Comparison of ENCODE assay signal across 8 mouse cellular contexts in the genomic region with DNA sequence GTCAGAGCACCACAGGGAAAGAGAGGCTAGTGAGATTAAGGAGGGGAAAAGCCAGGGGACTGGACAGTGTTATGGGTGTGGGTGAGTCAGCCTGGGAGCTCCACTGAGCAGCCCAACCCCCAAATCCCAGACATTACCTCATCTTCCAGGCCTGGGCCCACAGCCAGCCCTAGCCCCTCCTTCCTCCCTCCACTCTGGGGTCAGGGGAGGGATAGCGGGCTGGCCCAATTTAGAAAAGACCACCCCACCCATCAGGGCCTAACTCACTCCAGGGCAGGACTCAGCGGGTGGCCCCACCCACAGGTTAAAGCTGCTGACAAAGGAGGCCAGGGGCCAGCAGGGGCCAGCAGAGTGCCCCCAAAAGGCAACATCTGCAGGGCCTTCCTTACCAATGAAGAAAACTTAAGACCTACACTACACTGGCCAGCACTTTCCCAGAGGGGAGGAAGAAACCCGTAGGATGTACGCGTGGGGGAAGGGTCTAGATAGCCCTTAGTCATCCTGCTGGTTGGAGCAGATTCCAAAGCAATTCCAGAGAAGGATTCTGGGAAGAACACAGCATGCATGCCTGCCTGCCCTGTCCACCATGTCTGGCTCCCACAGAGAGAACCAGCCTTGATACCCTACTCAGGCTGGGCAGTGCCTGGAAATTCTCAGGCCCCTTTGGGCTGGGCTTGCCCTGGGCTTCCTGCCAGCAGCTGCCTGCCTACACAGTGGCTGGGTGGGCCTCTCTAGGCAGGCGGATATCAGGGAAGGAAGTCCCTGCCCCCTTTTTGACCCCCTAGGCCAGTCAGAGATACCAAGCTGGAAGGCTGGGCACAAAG. TPM values are rescaled to one million over a fixed set of nuclear protein-coding genes. Genes with fewer than 3 reads are reported as not detected.
DNase-seq lines count a peak whose midpoint lies in the region; ATAC-seq and TF ChIP-seq lines count a peak whose summit lies in the region.

No protein-coding gene starts in this region.

- no peak for TF ChIP-seq EP300 in liver, embryonic 14.5 days (IDR thresholded peaks at IDR 0.05; ENCODE audit: low read depth)

- H3K4me1 ChIP-seq in ES-E14 (ENCODE audit: control insufficient read depth in 2 of 2, insufficient read depth in 2 of 2, low read length in 2 of 2, poor library complexity in 1 of 2): peaks cover 5 to 33% of the 10 kb centered on the region in 2 experiments
- peaks cover 25% of the 10 kb centered on the region for H3K4me1 ChIP-seq in hindbrain, embryonic 16.5 days (ENCODE audit: control insufficient read depth, insufficient read depth, low read depth, low read length)
- peaks cover 14 to 23% of the 10 kb centered on the region in 2 experiments for H3K4me1 ChIP-seq in liver, embryonic 14.5 days (replicated peaks; ENCODE audit: control insufficient read depth in 2 of 2, insufficient read depth in 2 of 2, low read length in 1 of 2)
- peaks cover 27% of the 10 kb centered on the region for H3K4me1 ChIP-seq in neural tube, embryonic 12.5 days

- no peak for TF ChIP-seq POLR2A in brain, embryonic 14.5 days (IDR thresholded peaks at IDR 0.05; ENCODE audit: borderline replicate concordance, extremely low read depth, insufficient read depth, insufficient read length, poor library complexity, severe bottlenecking)

- H3K9me3 ChIP-seq in ES-E14 (ENCODE audit: control insufficient read depth, insufficient read depth, low read depth, low read length): no peaks in the 10 kb centered on the region
- no peaks in the 10 kb centered on the region for H3K9me3 ChIP-seq in hindbrain, embryonic 16.5 days (ENCODE audit: control insufficient read depth, low read length)
- no peaks in the 10 kb centered on the region for H3K9me3 ChIP-seq in liver, embryonic 14.5 days (ENCODE audit: control insufficient read depth, low read length)
- H3K9me3 ChIP-seq in neural tube, embryonic 12.5 days: no peaks in the 10 kb centered on the region

- H3K36me3 ChIP-seq in ES-E14 (ENCODE audit: control insufficient read depth, insufficient read depth, low read length, poor library complexity, severe bottlenecking): peaks cover 34% of the 10 kb centered on the region
- peaks cover 26% of the 10 kb centered on the region for H3K36me3 ChIP-seq in hindbrain, embryonic 16.5 days (ENCODE audit: control insufficient read depth, insufficient read depth, low read length)
- no peaks in the 10 kb centered on the region; the same call in 1 of the 2 replicates for H3K36me3 ChIP-seq in liver, embryonic 14.5 days (replicated peaks; ENCODE audit: control insufficient read depth, insufficient read depth, low read depth)
- H3K36me3 ChIP-seq in neural tube, embryonic 12.5 days: peaks cover 34% of the 10 kb centered on the region

- H3K27ac ChIP-seq in ES-E14 (ENCODE audit: insufficient read depth, low read depth, low read length, poor library complexity, severe bottlenecking): peak overlapping the region; percentile 77
- H3K27ac ChIP-seq in hindbrain, embryonic 16.5 days (ENCODE audit: low read depth, low read length): peak overlapping the region; percentile 71
- peak overlapping the region; percentile 36 for H3K27ac ChIP-seq in liver, embryonic 14.5 days
- H3K27ac ChIP-seq in neural tube, embryonic 12.5 days: peak overlapping the region; percentile 20; the same call in 1 of the 2 replicates

- H3K4me3 ChIP-seq in ES-E14 (ENCODE audit: insufficient read depth in 1 of 2, low read depth in 1 of 2, low read length in 2 of 2, poor library complexity in 1 of 2, severe bottlenecking in 1 of 2): peak overlapping the region in 1 of 2 experiments; percentile 10; a peak in 1 of 4 replicates
- no peak overlapping the region for H3K4me3 ChIP-seq in hindbrain, embryonic 16.5 days (ENCODE audit: low read length)
- no peak overlapping the region for H3K4me3 ChIP-seq in liver, embryonic 14.5 days (ENCODE audit: insufficient read depth in 1 of 2, low read depth in 2 of 2, low read length in 2 of 2)
- H3K4me3 ChIP-seq in neural tube, embryonic 12.5 days: no peak overlapping the region

- H3K9ac ChIP-seq in ES-E14 (ENCODE audit: insufficient read depth, low read depth, low read length, poor library complexity, severe bottlenecking): peak overlapping the region; percentile 89
- peak overlapping the region; percentile 28; the same call in 1 of the 2 replicates for H3K9ac ChIP-seq in hindbrain, embryonic 16.5 days (ENCODE audit: low read depth, low read length)
- H3K9ac ChIP-seq in liver, embryonic 14.5 days (replicated peaks): peak overlapping the region; percentile 47
- peak overlapping the region; percentile 13; the same call in 1 of the 2 replicates for H3K9ac ChIP-seq in neural tube, embryonic 12.5 days

- ATAC-seq in hindbrain, embryonic 16.5 days: peak; percentile 51
- peak; percentile 50 for ATAC-seq in liver, embryonic 14.5 days (ENCODE audit: insufficient read depth)
- ATAC-seq in neural tube, embryonic 12.5 days (ENCODE audit: low FRiP score, low read depth): peak; percentile 14; the same call in 1 of the 2 replicates
- no peak for ATAC-seq in activated CD4-positive, CD25-positive, alpha-beta regulatory T cell, adult 4 months

- DNase-seq in ES-E14 (ENCODE audit: low read depth, low spot score): peak; percentile 54
- DNase-seq in brain, embryonic 14.5 days (ENCODE audit: low read depth): peak; percentile 89
- DNase-seq in gastrocnemius, postnatal 10 days: peak; percentile 83
- DNase-seq in liver, embryonic 14.5 days (ENCODE audit: low read depth in 3 of 3, low spot score in 3 of 3): no peak
- DNase-seq in frontal cortex, postnatal 36 days (ENCODE audit: low spot score in 2 of 2): no peak

- in situ Hi-C loops in ES-E14 (cut with MboI; ENCODE audit: low sequenced_read_pairs in 2 of 2, unreplicated experiment in 2 of 2): no loop called here

- 0 out of 2 replicates have a peak, but pooled peaks cover 3% of the 10 kb centered on the region for H3K27me3 ChIP-seq in hindbrain, embryonic 16.5 days (replicated peaks; ENCODE audit: control insufficient read depth, insufficient read depth, low read length)
- H3K27me3 ChIP-seq in liver, embryonic 14.5 days (ENCODE audit: control insufficient read depth, insufficient read depth, low read length): no peaks in the 10 kb centered on the region; the same call in 1 of the 2 replicates
- H3K27me3 ChIP-seq in neural tube, embryonic 12.5 days (replicated peaks): no peaks in the 10 kb centered on the region

- H3K4me2 ChIP-seq in hindbrain, embryonic 16.5 days (ENCODE audit: low read length): peak overlapping the region; percentile 30
- peak overlapping the region; percentile 93 for H3K4me2 ChIP-seq in liver, embryonic 14.5 days (ENCODE audit: low read depth)
- peak overlapping the region; percentile 84 for H3K4me2 ChIP-seq in neural tube, embryonic 12.5 days (replicated peaks)

- TF ChIP-seq CTCF in brain, embryonic 14.5 days (IDR thresholded peaks at IDR 0.05; ENCODE audit: borderline replicate concordance, extremely low read depth, insufficient read depth, insufficient read length): no peak
- TF ChIP-seq CTCF in liver, embryonic 14.5 days (IDR thresholded peaks at IDR 0.05; ENCODE audit: low read depth): peak; percentile 42

- WGBS in hindbrain, embryonic 16.5 days: 13% methylated on average over 6 of the region's 6 CpGs
- 5% methylated on average over 6 of the region's 6 CpGs for WGBS in liver, embryonic 14.5 days (ENCODE audit: insufficient replicate concordance)
- WGBS in neural tube, embryonic 12.5 days: 17% methylated on average over 6 of the region's 6 CpGs

RNA-seq across cellular contexts. Expression of gene Pdlim7, which starts 2.6 kb away (rescaled TPM):
- total RNA-seq in ES-E14 (2012; rRNA removed): 46.7 and 58.2 TPM in 2 replicates
- polyA plus RNA-seq in brain, embryonic 14.5 days (2012; rRNA removed): 118 and 126 TPM in 2 replicates
- 100 to 1,000 TPM; 458 to 513 TPM for total RNA-seq in gastrocnemius, postnatal 10 days (2021)
- polyA plus RNA-seq in hindbrain, embryonic 16.5 days (2015; fragmentation: Nextera tagmentation; extraction: Ambion mirVana): 161 and 177 TPM in 2 replicates
- polyA plus RNA-seq in liver, embryonic 14.5 days (2012; rRNA removed): 11.5 and 13.7 TPM in 2 replicates
- polyA plus RNA-seq in liver, embryonic 14.5 days (2014; fragmentation: Nextera tagmentation; extraction: Ambion mirVana): 15.3 and 18.6 TPM in 2 replicates
- 158 and 166 TPM in 2 replicates for polyA plus RNA-seq in neural tube, embryonic 12.5 days (2016; fragmentation: Nextera tagmentation; extraction: Ambion mirVana)
- 10 to 100 TPM in 1 of 2 experiments, 1 to 10 TPM in 1; 7.4 to 14.4 TPM for polyA plus RNA-seq in activated CD4-positive, CD25-positive, alpha-beta regulatory T cell, adult 4 months (2017; shearing (Covaris generic))

RNA-seq across cellular contexts. Expression of gene Dok3, which starts 18.2 kb away (rescaled TPM):
- total RNA-seq in ES-E14 (2012; rRNA removed): 0.98 and 1.7 TPM in 2 replicates
- 15.9 and 20.0 TPM in 2 replicates for polyA plus RNA-seq in brain, embryonic 14.5 days (2012; rRNA removed)
- 1 to 10 TPM; 2.0 to 4.0 TPM for total RNA-seq in gastrocnemius, postnatal 10 days (2021)
- polyA plus RNA-seq in hindbrain, embryonic 16.5 days (2015; fragmentation: Nextera tagmentation; extraction: Ambion mirVana): 3.6 and 4.3 TPM in 2 replicates
- 4.7 and 4.8 TPM in 2 replicates for polyA plus RNA-seq in liver, embryonic 14.5 days (2012; rRNA removed)
- 2.9 and 3.0 TPM in 2 replicates for polyA plus RNA-seq in liver, embryonic 14.5 days (2014; fragmentation: Nextera tagmentation; extraction: Ambion mirVana)
- 3.7 and 4.3 TPM in 2 replicates for polyA plus RNA-seq in neural tube, embryonic 12.5 days (2016; fragmentation: Nextera tagmentation; extraction: Ambion mirVana)
- 1 to 10 TPM in 1 of 2 experiments, not detected in 1; 2.7 TPM for polyA plus RNA-seq in activated CD4-positive, CD25-positive, alpha-beta regulatory T cell, adult 4 months (2017; shearing (Covaris generic))

RNA-seq across cellular contexts. Expression of gene Dbn1, which starts 23.0 kb away (rescaled TPM):
- total RNA-seq in ES-E14 (2012; rRNA removed): 77.0 and 83.8 TPM in 2 replicates
- polyA plus RNA-seq in brain, embryonic 14.5 days (2012; rRNA removed): 809 and 867 TPM in 2 replicates
- total RNA-seq in gastrocnemius, postnatal 10 days (2021): 10 to 100 TPM; 52.6 to 71.2 TPM
- 482 and 556 TPM in 2 replicates for polyA plus RNA-seq in hindbrain, embryonic 16.5 days (2015; fragmentation: Nextera tagmentation; extraction: Ambion mirVana)
- polyA plus RNA-seq in liver, embryonic 14.5 days (2012; rRNA removed): 5.1 and 5.3 TPM in 2 replicates
- 3.7 and 4.1 TPM in 2 replicates for polyA plus RNA-seq in liver, embryonic 14.5 days (2014; fragmentation: Nextera tagmentation; extraction: Ambion mirVana)
- 575 and 596 TPM in 2 replicates for polyA plus RNA-seq in neural tube, embryonic 12.5 days (2016; fragmentation: Nextera tagmentation; extraction: Ambion mirVana)
- polyA plus RNA-seq in activated CD4-positive, CD25-positive, alpha-beta regulatory T cell, adult 4 months (2017; shearing (Covaris generic)): under 1 TPM in 1 of 2 experiments, not detected in 1; 0.25 TPM

RNA-seq across cellular contexts. Expression of gene Ddx41, which starts 25.6 kb away (rescaled TPM):
- total RNA-seq in ES-E14 (2012; rRNA removed): 85.9 and 120 TPM in 2 replicates
- 92.4 and 109 TPM in 2 replicates for polyA plus RNA-seq in brain, embryonic 14.5 days (2012; rRNA removed)
- total RNA-seq in gastrocnemius, postnatal 10 days (2021): 10 to 100 TPM; 12.7 to 13.7 TPM
- 55.3 and 56.3 TPM in 2 replicates for polyA plus RNA-seq in hindbrain, embryonic 16.5 days (2015; fragmentation: Nextera tagmentation; extraction: Ambion mirVana)
- 18.9 and 29.4 TPM in 2 replicates for polyA plus RNA-seq in liver, embryonic 14.5 days (2012; rRNA removed)
- 23.6 and 27.0 TPM in 2 replicates for polyA plus RNA-seq in liver, embryonic 14.5 days (2014; fragmentation: Nextera tagmentation; extraction: Ambion mirVana)
- polyA plus RNA-seq in neural tube, embryonic 12.5 days (2016; fragmentation: Nextera tagmentation; extraction: Ambion mirVana): 64.1 and 64.4 TPM in 2 replicates
- 10 to 100 TPM; 46.8 to 54.5 TPM for polyA plus RNA-seq in activated CD4-positive, CD25-positive, alpha-beta regulatory T cell, adult 4 months (2017; shearing (Covaris generic))

RNA-seq across cellular contexts. Expression of gene Prr7, which starts 46.8 kb away (rescaled TPM):
- total RNA-seq in ES-E14 (2012; rRNA removed): 2.5 and 5.8 TPM in 2 replicates
- polyA plus RNA-seq in brain, embryonic 14.5 days (2012; rRNA removed): 75.5 and 77.4 TPM in 2 replicates
- 1 to 10 TPM; 2.1 to 2.5 TPM for total RNA-seq in gastrocnemius, postnatal 10 days (2021)
- 4.4 and 4.9 TPM in 2 replicates for polyA plus RNA-seq in hindbrain, embryonic 16.5 days (2015; fragmentation: Nextera tagmentation; extraction: Ambion mirVana)
- 0.32 and 0.62 TPM in 2 replicates for polyA plus RNA-seq in liver, embryonic 14.5 days (2012; rRNA removed)
- 0.14 TPM in 1 of 2 replicates, not detected in the other for polyA plus RNA-seq in liver, embryonic 14.5 days (2014; fragmentation: Nextera tagmentation; extraction: Ambion mirVana)
- 1.8 TPM in 2 replicates for polyA plus RNA-seq in neural tube, embryonic 12.5 days (2016; fragmentation: Nextera tagmentation; extraction: Ambion mirVana)
- polyA plus RNA-seq in activated CD4-positive, CD25-positive, alpha-beta regulatory T cell, adult 4 months (2017; shearing (Covaris generic)): not detected

Comparison
In these comparisons a context has a peak if more than half of its experiments do, and no peak if none do; other contexts are left out.
1. DNase-seq: peak in ES-E14 (single experiment), brain, embryonic 14.5 days (single experiment) and gastrocnemius, postnatal 10 days (single experiment); none in liver, embryonic 14.5 days (0 of 3) and frontal cortex, postnatal 36 days (0 of 2).
2. H3K27ac ChIP-seq: peak in every context shown above with its lines; median percentile 77 in ES-E14; 71 in hindbrain, embryonic 16.5 days; 36 in liver, embryonic 14.5 days; 20 in neural tube, embryonic 12.5 days.
3. H3K9ac ChIP-seq: peak in every context shown above with its lines; median percentile 89 in ES-E14; 47 in liver, embryonic 14.5 days; 28 in hindbrain, embryonic 16.5 days; 13 in neural tube, embryonic 12.5 days.
4. H3K4me2 ChIP-seq: peak in every context shown above with its lines; median percentile 93 in liver, embryonic 14.5 days; 84 in neural tube, embryonic 12.5 days; 30 in hindbrain, embryonic 16.5 days.
5. RNA of gene Dbn1, which starts 23.0 kb away (polyA plus RNA-seq): 809 to 867 TPM in brain, embryonic 14.5 days, 575 to 596 TPM in neural tube, embryonic 12.5 days and 482 to 556 TPM in hindbrain, embryonic 16.5 days; 3.7 to 5.3 TPM in liver, embryonic 14.5 days and 0.25 TPM in activated CD4-positive, CD25-positive, alpha-beta regulatory T cell, adult 4 months; every median in the first group is over 10 times any median in the second.